Mouse (Mus musculus) adrenal gland, postnatal 36 days (tissue): ENCODE measurements at regions not wholly inside any gene's neighbourhood (a gene's known extent, or its start where the extent isn't known, plus 50 kb on each side); places are given as distances from the start of the nearest gene placed in this dataset.

ENCODE experiments used
- DNase-seq, 2 experiments: peaks; one replicate each; pipeline ENCODE4 v3.0.0; 2021; ENCODE audit warnings: mixed read lengths in 1 of 2

GRCm38 (mm10) chr12:15410419-15410818, 406.3 kb downstream of the Trib2 start:
- DNase-seq: no peak

- peak; percentile 6 to 50 for DNase-seq
These were observed 409.1 kb downstream of the Trib2 start for GRCm38 (mm10) chr12:15407577-15407976.

- no peak for DNase-seq
These were observed 424.1 kb downstream of the Trib2 start for GRCm38 (mm10) chr12:15392641-15393040.

- DNase-seq: no peak
These were observed 428.1 kb downstream of the Trib2 start for GRCm38 (mm10) chr12:15388574-15388973.

GRCm38 (mm10) chr12:15357808-15358207, 458.9 kb downstream of the Trib2 start:
- DNase-seq: no peak

GRCm38 (mm10) chr12:15320697-15321449, 495.8 kb downstream of the Trib2 start:
- DNase-seq: no peak

- no peak for DNase-seq
These were observed 497.1 kb downstream of the Trib2 start for GRCm38 (mm10) chr12:15319647-15320046.

- DNase-seq: no peak
These were observed 521.8 kb downstream of the Trib2 start for GRCm38 (mm10) chr12:15294898-15295297.

GRCm38 (mm10) chr12:15262165-15262564, 554.6 kb downstream of the Trib2 start:
- no peak for DNase-seq

GRCm38 (mm10) chr12:15261604-15262003, 555.1 kb downstream of the Trib2 start:
- DNase-seq: no peak

- no peak for DNase-seq
These were observed 555.8 kb downstream of the Trib2 start for GRCm38 (mm10) chr12:15260907-15261415.

- no peak for DNase-seq
These were observed 571.8 kb downstream of the Trib2 start for GRCm38 (mm10) chr12:15244966-15245365.

- peak in 1 of 2 experiments; percentile 0 for DNase-seq
These were observed 594.1 kb downstream of the Trib2 start for GRCm38 (mm10) chr12:15222497-15223170.

- DNase-seq: no peak
These were observed 598.2 kb downstream of the Trib2 start for GRCm38 (mm10) chr12:15218504-15218903.

GRCm38 (mm10) chr12:15216180-15216579, 600.5 kb downstream of the Trib2 start:
- no peak for DNase-seq

- DNase-seq: no peak
These were observed 642.2 kb downstream of the Trib2 start for GRCm38 (mm10) chr12:15174411-15175041.

- no peak for DNase-seq
These were observed 654.1 kb downstream of the Trib2 start for GRCm38 (mm10) chr12:15162605-15163004.

GRCm38 (mm10) chr12:15161864-15162263, 654.9 kb downstream of the Trib2 start:
- DNase-seq: no peak

- no peak for DNase-seq
These were observed 656.2 kb downstream of the Trib2 start for GRCm38 (mm10) chr12:15160478-15160998.

GRCm38 (mm10) chr12:15146398-15146797, 670.3 kb downstream of the Trib2 start:
- DNase-seq: no peak

GRCm38 (mm10) chr12:15137039-15137438, 679.7 kb downstream of the Trib2 start:
- no peak for DNase-seq

- no peak for DNase-seq
These were observed 692.5 kb downstream of the Trib2 start for GRCm38 (mm10) chr12:15124179-15124578.
